Mouse (Mus musculus) heart, adult 9 months (tissue): ENCODE results near the gene Chmp6.

Experiments used
- DNase-seq, 2 experiments: peaks; one replicate each; pipeline ENCODE4 v3.0.0; 2022; ENCODE audit warnings: low spot score in 2 of 2

Chmp6 gene

DNA sequence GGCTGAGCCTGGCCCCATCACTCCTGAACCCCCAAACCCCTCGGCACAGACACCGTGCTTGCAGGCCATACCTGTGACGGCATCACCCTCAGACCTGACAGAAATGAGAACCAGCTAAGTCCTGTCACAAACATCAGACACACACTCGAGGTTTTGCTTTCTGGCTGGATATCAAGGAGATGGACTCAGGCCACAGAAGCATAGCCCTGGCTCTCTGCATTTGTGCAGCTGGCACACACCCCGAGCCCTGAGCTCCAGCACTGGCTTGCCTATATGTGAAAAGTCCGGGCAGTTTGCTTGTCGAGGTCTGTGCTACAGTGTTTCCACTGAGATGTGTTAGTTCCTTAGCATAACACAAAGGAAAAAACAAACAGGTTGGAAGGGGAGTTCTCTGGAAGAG is 5.5 kb upstream of the Chmp6 start:
- no peak for DNase-seq

- no peak for DNase-seq
Measured at GRCm38 (mm10) chr11:119909436-119909835, 3.8 kb upstream of the Chmp6 start.

DNA sequence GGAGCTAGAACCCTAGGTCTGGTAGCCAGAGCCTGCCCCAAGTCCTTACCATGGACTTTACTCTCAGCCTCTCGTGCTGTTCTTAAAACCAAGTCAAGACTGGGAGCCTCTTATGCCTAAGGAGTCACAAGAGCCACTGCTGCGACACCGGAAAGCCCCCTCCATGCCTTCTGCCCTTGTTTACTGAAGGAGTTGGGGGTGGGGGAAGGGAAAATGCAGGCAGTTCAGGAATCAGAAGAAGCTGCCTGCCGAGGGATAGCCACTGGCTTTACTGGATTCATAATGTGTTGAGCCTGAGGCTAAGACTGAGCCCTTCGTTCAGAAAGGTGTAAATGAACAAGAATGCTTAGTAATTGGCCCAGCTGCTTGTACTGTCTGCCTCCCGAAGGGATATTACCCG is 396 bp upstream of the Chmp6 start:
- DNase-seq, result no peak

DNA sequence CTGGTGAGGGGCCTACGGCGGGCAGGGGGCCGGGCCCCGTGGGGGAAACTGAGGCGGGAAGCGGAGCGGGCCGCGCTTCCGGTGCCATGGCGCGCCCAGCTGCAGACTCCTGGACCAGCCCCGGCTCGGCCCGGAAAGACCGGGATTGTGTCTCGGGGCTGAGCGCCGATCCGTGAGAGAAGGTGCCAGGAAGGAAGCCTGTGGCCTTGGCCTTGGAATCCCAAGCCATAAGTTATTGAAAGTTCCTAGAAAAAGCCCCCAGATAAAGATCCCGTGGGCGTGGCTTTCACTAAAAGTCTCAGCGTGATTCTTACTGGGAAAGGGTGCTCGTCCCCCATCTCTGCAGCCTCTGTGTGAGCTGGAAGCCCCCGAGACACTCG is 684 bp downstream of the Chmp6 start:
- DNase-seq, result no peak

DNA sequence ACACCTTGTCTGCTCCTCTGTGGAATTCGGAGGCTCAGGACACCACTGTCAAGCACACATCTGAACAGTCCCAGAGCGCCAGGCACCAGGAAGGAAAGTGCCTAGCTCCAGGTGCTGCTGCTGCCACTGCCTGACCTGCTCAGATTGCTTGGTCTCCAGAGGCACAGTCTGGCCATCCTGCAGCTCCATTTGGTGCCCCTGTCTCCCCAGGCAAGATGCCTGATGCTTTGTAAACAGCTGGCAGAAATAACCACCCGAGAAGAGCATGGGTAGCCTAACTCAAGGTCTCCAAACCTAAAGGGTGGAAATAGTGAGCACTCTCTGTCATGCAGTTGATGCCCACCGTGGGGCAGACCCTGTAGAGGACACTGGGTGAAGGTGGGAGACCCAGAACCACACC is 1.1 kb downstream of the Chmp6 start:
- DNase-seq, result no peak

- DNase-seq, result no peak
Measured at GRCm38 (mm10) chr11:119915666-119916065, 2.4 kb downstream of the Chmp6 start.

DNA sequence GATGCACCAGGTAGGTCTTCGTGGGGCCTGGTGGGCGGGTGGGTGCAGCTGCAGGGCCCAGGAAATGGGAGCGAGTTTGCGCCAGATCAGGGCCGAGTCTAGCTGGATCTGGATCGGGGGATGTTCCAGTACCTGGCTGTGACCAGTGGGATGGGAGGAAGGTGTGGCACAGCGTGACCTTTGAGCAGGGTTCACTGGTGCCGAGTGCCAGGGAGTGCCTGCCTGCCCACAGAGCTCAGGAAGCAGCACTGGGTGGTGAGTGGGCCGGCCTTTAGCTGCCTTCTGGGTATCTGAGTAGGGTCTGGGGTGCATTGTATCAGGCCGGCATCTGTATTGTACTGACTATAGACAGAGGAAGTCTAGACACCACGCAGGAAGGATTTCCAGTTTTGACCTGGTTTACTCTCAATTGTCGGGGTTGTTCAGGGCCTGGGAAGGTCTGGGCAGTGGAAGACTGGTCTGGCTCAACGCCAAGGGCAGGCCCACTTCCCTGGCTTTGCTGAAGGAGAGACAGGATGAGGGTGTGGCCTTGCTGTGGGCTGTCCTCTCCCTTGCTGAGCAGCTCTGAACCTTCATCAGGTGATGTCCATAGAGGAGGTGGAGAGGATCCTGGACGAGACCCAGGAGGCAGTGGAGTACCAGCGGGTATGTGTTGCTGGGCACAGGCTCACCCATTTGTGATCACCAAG is 3.0 kb downstream of the Chmp6 start:
- peak; percentile 70 to 78 for DNase-seq

- no peak for DNase-seq
Measured at GRCm38 (mm10) chr11:119916834-119917469, 3.7 kb downstream of the Chmp6 start.

- no peak for DNase-seq
Measured at GRCm38 (mm10) chr11:119918521-119918920, 5.3 kb downstream of the Chmp6 start.

- no peak for DNase-seq
Measured at GRCm38 (mm10) chr11:119919432-119919831, 6.2 kb downstream of the Chmp6 start.

- peak in 1 of 2 experiments; percentile 41 for DNase-seq
Measured at GRCm38 (mm10) chr11:119919897-119920296, 6.7 kb downstream of the Chmp6 start.

DNA sequence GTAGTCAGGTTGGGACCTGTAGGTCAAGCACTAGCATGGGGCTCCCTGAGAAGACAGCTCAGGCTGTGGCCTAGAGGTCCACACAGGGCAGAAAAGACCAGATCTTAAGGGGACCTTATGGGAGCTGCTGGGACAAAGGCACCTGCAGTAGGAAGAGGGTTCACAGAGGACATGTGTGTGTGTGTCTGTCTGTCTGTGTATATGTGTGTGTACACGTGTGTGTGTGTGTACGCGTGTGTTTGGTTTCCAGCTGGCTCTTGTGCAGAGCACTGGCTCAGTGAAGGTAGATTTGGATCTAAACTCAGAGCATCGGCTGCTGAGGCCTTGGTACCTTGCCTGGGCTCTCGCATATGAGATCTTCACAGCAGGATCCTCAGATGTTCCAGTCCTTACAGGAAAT is 7.4 kb downstream of the Chmp6 start:
- no peak for DNase-seq

DNA sequence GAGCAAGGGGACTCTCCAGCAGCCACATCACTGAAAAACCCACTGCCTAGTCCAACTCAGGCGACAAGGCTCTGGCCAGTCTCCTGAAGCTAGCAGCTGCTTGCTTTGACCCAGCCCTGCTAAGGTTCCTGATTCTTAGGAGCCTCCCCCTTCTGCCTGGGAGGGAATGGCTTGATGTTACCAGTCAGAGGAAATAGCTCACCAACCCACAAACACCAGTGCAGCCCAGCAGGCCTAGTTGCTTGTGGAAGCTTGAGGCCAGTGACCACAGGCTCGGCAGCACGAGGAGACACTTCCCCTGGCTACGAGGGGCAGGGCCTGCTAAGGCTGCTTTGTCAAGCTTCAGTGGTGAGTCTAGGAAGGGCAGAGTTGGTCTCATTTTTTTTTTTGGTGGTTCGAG is 11.9 kb downstream of the Chmp6 start:
- peak; percentile 42 to 67 for DNase-seq

DNA sequence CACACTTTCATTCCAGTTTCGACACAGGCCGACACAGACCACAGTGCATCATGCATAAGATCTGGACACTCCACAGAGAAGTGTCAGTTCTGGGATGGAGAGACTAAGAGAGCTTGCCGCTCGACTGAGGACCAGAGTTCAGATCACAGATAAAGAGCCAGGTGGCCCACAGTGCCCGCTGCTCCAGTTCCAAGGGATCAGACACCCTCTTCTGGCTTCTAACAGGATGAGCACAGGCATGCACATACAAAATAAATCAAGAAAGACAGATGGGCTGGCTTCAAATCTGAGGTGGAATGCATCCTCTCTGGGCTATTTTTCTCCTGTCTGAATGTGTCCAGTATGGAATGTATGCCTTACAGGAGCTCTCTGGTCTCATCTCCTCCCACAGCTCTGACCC is 13.5 kb downstream of the Chmp6 start:
- DNase-seq, result no peak

DNA sequence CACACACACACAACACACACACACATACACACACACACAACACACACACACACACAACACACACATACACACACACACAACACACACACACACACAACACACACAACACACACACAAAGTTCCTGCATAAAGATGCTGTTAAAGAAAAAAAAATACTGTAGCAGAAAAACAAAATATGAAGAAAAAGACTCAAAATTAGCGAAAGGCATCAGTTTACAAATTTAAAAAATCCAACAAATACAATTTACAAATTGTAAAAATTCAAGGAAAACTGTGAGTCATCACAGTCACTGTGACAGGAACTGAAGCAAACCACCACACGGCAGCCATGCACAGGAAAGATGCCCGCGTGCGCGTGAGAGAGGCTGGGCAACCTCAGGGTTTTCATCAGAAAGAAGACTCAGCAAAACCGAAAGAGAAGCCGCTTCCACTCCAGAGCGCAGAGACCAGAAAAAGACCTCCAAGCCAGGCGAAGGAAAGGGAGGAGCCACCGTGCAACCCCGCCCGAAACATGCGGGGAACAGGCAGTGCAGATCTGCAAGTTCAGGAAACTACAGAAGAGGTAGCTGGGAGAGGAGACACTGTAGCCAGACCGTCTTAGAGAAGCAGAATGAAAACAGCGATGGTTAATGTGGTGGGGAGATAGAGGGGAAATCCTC is 14.9 kb downstream of the Chmp6 start:
- peak; percentile 62 for DNase-seq

DNA sequence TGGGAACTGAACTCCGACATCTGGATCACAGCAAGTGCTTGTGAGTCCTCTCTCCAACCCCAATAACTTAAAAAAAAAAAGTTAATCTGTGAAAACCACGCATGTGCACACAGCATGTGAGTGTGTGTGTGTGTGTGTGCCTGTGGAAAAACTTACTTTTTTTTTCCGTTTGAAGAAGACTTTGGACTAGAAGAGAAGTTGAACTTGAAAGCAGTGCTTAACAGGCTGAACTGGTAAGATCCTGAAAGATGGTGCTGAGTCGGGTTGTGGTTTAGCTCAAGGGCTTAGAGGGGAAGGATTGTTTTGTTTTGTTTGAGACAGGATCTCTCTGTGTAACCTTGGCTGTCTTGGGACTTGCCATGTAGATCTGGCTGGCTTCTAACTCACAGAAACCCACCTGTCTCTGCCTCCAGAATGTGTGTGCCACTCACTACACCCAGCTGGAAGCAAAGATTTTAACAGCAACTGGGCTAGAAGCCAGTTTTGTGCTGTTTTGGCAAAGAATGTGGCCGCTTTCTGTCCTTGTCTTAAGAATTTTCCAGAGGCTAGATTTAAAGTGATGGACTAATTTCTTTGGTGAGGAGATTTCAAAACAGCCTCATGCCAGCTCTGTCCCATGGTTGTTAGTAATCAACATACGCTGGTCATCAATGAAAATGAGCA is 16.5 kb downstream of the Chmp6 start:
- DNase-seq, result no peak

- no peak for DNase-seq
Measured at GRCm38 (mm10) chr11:119931809-119932208, 18.6 kb downstream of the Chmp6 start.

DNA sequence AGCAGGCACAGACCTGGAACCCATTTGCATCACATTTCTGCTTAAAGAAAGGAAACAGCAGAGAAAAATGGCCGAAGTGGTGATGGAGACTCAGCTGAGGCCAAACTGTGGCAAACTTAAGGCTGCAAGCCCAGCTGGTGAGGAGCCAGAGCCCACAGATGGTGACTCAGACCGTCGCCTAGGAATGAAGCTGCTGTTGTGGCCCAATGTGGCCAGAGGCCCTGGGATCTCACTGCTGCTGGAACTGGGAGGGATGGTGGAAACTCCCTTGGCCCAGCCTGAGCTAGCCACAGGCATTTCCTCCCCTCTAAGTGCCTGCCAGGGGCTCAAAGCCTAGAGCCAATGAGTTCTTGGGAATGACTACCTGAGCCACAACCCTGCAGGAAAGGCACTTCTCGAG is 19.9 kb downstream of the Chmp6 start:
- peak; percentile 65 to 73 for DNase-seq

DNA sequence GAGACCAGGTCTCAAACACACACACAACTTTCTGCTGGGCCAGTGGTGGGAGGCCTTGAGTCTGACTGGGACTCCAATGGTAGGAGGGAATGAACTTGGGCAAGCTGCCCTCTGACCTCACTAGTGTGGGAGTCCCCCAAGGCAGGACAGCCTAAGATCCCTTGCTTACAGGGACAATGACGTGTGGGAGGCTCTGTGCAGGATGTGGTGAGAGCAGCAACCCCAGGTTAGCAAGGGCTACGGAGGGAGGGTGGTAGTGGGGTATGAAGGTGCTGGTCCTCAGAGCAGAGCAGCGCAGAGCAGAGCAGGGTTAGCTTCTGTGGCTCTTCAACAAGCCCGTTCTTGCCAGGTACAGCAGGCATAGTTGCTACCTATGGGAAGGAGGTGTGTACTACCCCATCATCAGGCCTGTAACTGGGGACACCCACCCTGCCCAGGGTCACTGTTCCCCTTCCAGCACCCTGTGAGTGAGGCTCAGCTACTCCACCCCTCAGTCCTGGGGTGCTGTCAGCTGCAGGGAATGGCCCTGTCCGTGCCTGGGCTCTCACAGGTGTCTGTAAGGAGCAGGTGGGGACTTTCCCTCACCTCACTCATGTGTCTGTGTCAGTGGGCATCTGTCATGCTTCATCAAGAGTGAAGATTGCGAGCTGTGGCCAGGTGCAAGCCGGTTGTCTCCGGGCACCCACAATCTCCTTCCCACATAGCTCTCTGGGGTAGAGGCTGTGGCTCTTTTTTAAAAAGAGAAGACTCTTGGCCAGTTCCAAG is 20.8 kb downstream of the Chmp6 start:
- no peak for DNase-seq

DNA sequence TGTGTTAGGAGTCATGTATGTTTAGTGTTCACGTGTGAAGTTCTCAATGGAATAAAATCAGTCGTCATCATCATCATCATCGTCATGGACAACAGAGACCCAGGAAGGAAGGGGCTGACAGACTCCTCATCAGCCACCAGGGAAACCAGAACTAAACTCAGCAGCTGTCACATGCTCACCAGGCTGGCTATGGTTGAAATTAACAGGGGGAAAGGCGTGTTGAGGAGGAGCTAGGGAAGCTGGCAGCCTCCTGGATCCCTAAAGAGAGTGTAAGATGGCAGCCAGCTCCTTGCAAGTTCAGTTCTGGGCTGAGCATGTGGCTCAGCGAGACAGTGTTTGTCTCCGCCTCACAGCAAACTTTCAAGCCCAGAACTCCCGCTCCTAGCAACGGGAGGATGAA is 21.5 kb downstream of the Chmp6 start:
- DNase-seq, result no peak

DNA sequence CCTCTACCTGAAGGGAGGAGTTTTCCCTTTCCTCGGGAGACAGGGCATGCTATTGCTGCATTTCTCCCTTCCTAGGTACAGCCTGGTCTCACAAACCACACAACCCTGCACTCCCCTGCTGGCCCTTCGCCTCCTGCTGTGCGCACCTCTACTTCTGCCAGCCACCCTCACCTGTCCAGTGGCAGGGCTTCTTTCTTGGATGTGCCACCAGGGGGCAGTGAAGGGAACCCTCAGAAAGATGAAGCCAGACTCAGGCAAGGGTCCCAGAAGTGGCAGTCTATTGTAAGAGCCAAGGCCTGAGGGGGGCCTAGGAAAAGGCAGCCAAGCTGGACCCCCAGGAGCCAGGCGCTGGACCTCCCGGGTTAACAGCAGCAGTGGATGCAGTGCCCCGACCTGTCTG is 22.2 kb downstream of the Chmp6 start:
- DNase-seq, result no peak

- DNase-seq, result no peak
Measured at GRCm38 (mm10) chr11:119936456-119936855, 23.2 kb downstream of the Chmp6 start.
